Mouse (Mus musculus) stomach, embryonic 16.5 days (tissue): ENCODE results near the gene Ficd. TPM values are rescaled to one million over a fixed set of nuclear protein-coding genes. Genes with fewer than 3 reads are reported as not detected.
"Not testable (repeated sequence)": the region's sequence is repeated elsewhere in the genome, so short reads cannot be mapped to it uniquely, and the experiment has no call there.

Source experiments
- ATAC-seq: fragments of 200-750 bp; cut with Nextera tagmentation; 2 replicates; pipeline ENCODE4 v1.8.0; 2017; ENCODE audit warnings: moderate number of reproducible peaks, moderate TSS enrichment; ENCODE audit not compliant: insufficient read depth, low FRiP score
- H3K27ac ChIP-seq: fragments of 300-500 bp; sonication (generic); 2 replicates; pipeline ENCODE4 v1.5.1; 2014; ENCODE audit warnings: low read length
- H3K27me3 ChIP-seq: fragments of 300-500 bp; sonication (generic); 2 replicates; pipeline ENCODE4 v1.6.1; 2014; ENCODE audit warnings: low read length, control low read depth, mixed read lengths; ENCODE audit not compliant: control insufficient read depth, insufficient read depth
- H3K36me3 ChIP-seq: fragments of 300-500 bp; sonication (generic); 2 replicates; pipeline ENCODE4 v1.6.1; 2014; ENCODE audit warnings: low read length; ENCODE audit not compliant: control insufficient read depth, insufficient read depth
- H3K4me1 ChIP-seq: fragments of 300-500 bp; sonication (generic); 2 replicates; pipeline ENCODE4 v1.6.1; 2014; ENCODE audit warnings: low read length, control low read depth, mixed read lengths; ENCODE audit not compliant: control insufficient read depth, insufficient read depth
- H3K4me2 ChIP-seq: fragments of 300-500 bp; sonication (generic); 2 replicates; pipeline ENCODE4 v1.6.1; 2014; ENCODE audit warnings: low read depth, low read length, mixed read lengths
- H3K4me3 ChIP-seq: fragments of 300-500 bp; sonication (generic); replicated peaks from 2 replicates; pipeline ENCODE4 v1.5.1; 2014; ENCODE audit warnings: mild to moderate bottlenecking, low read length
- H3K9ac ChIP-seq: fragments of 300-500 bp; sonication (generic); 2 replicates; pipeline ENCODE4 v1.6.1; 2014; ENCODE audit warnings: low read length
- H3K9me3 ChIP-seq: fragments of 300-500 bp; sonication (generic); replicated peaks from 2 replicates; pipeline ENCODE4 v1.6.1; 2016; ENCODE audit warnings: low read length, control low read depth; ENCODE audit not compliant: control insufficient read depth
- WGBS: fragments of 180-500 bp; shearing (Covaris S2); extraction: QIAGEN DNeasy Blood & Tissue Kit; methylation state at CpG from one replicate; pipeline ENCODE4 v1.1.7; 2014; 5-methylcytosine and 5-hydroxymethylcytosine counted together
- polyA plus RNA-seq: library from polyadenylated mRNA; unstranded; fragments of >200 nt; fragmentation: Nextera tagmentation; extraction: Ambion mirVana; gene quantifications from 2 replicates; pipeline ENCODE4 v1.2.1, GENCODE M21; 2015

Gene Ficd
- polyA plus RNA-seq, 1 experiment from 2014 or later = 7.0 TPM

- Histone ChIP-seq H3K36me3 (0 out of 2 replicates have a peak, but pooled peaks cover 11% of the 10 kb centered on the region), H3K27ac (no peak overlapping the region), H3K27me3 (no peaks in the 10 kb centered on the region), H3K4me1 (peaks cover 9% of the 10 kb centered on the region), H3K4me3 (no peak overlapping the region), H3K9me3 (no peaks in the 10 kb centered on the region), H3K9ac (no peak overlapping the region), H3K4me2 (no peak overlapping the region)
- 82% methylated on average over 8 of the region's 8 CpGs for whole genome bisulfite sequencing
- no peak for ATAC-seq
Measured at GRCm38 (mm10) chr5:113776896-113777226, 41.3 kb downstream of the Ficd start.

- not testable (repeated sequence) for H3K9me3 ChIP-seq, H3K4me3 ChIP-seq, H3K27me3 ChIP-seq, H3K4me2 ChIP-seq, H3K27ac ChIP-seq, H3K9ac ChIP-seq, ATAC-seq
- H3K4me1 ChIP-seq = peaks cover 12% of the 10 kb centered on the region
- WGBS = 90% methylated on average over 8 of the region's 8 CpGs
- H3K36me3 ChIP-seq = 0 out of 2 replicates have a peak, but pooled peaks cover 11% of the 10 kb centered on the region
Measured at GRCm38 (mm10) chr5:113777728-113778127, 42.1 kb downstream of the Ficd start.

GRCm38 (mm10) chr5:113779569-113779968 lies 44.0 kb downstream of the Ficd start:
- no peak overlapping the region for H3K27ac ChIP-seq
- no peak overlapping the region for H3K9ac ChIP-seq
- H3K27me3 ChIP-seq = peaks cover 3% of the 10 kb centered on the region; the same call in 1 of the 2 replicates
- ATAC-seq = no peak
- H3K4me2 ChIP-seq = no peak overlapping the region
- peaks cover 14% of the 10 kb centered on the region for H3K4me1 ChIP-seq
- 0 out of 2 replicates have a peak, but pooled peaks cover 11% of the 10 kb centered on the region for H3K36me3 ChIP-seq
- no peaks in the 10 kb centered on the region for H3K9me3 ChIP-seq
- 75% methylated on average over 5 of the region's 5 CpGs for whole genome bisulfite sequencing
- H3K4me3 ChIP-seq = no peak overlapping the region

GRCm38 (mm10) chr5:113780082-113780752 lies 44.6 kb downstream of the Ficd start:
- peaks cover 14% of the 10 kb centered on the region for H3K4me1 ChIP-seq
- 93% methylated on average over 3 of the region's 3 CpGs for WGBS
- no peak overlapping the region for H3K9ac ChIP-seq
- peaks cover 3% of the 10 kb centered on the region; the same call in 1 of the 2 replicates for H3K27me3 ChIP-seq
- H3K9me3 ChIP-seq = no peaks in the 10 kb centered on the region
- no peak overlapping the region for H3K27ac ChIP-seq
- no peak overlapping the region for H3K4me2 ChIP-seq
- no peak overlapping the region for H3K4me3 ChIP-seq
- no peak for ATAC-seq
- 0 out of 2 replicates have a peak, but pooled peaks cover 6% of the 10 kb centered on the region for H3K36me3 ChIP-seq

GRCm38 (mm10) chr5:113780763-113781162 lies 45.2 kb downstream of the Ficd start:
- WGBS = 85% methylated on average over 5 of the region's 5 CpGs
- Histone ChIP-seq H3K27me3 (peaks cover 3% of the 10 kb centered on the region; the same call in 1 of the 2 replicates), H3K9me3 (no peaks in the 10 kb centered on the region), H3K36me3 (0 out of 2 replicates have a peak, but pooled peaks cover 3% of the 10 kb centered on the region), H3K4me3 (no peak overlapping the region), H3K27ac (no peak overlapping the region; the same call in 1 of the 2 replicates), H3K4me1 (peaks cover 14% of the 10 kb centered on the region), H3K9ac (no peak overlapping the region), H3K4me2 (no peak overlapping the region)
- no peak for ATAC-seq

DNA sequence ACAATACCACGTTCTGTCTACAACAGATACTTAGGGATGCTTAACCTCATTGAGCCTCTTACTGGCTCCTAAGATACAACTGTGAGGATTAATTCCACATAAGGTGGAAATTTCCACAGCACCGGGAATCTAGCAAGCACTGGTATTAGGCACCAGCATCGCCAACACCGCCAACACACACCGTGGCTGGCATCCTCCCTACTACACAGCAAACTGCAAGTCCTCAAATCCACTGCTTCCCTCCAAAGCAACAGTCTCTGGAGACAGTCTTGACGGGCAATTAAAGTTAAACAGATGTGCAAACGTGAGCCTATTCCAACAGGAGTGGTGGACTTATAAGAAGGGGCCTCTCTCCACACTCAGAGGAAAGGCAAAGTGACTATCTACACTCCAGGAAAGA lies 45.7 kb downstream of the Ficd start:
- Histone ChIP-seq H3K9me3 (no peaks in the 10 kb centered on the region), H3K36me3 (0 out of 2 replicates have a peak, but pooled peaks cover 3% of the 10 kb centered on the region), H3K9ac (no peak overlapping the region), H3K4me3 (no peak overlapping the region), H3K4me2 (no peak overlapping the region), H3K27me3 (peaks cover 3% of the 10 kb centered on the region; the same call in 1 of the 2 replicates), H3K27ac (no peak overlapping the region; the same call in 1 of the 2 replicates), H3K4me1 (peaks cover 14% of the 10 kb centered on the region)
- no peak for ATAC-seq
- WGBS = 66% methylated on average over 7 of the region's 7 CpGs

DNA sequence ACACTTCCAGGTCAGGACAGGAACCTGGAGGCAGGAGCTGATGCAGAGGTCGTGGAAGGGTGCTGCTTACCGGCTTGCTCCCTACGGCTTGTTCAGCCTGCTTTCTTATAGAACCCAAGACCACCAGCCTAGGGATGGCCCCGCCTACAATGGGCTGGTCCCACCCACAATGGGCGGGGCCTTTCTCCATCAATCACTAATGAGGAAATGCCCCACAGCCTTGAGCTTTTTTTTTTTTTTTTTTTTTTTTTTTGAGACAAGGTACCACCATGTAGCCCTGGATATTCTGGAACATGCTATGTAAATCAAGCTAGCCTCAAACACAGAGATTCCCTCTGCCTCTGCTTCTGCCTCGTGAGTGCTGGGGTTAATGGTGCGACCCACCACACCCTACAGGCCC lies 46.3 kb downstream of the Ficd start:
- H3K27ac ChIP-seq = no peak overlapping the region

DNA sequence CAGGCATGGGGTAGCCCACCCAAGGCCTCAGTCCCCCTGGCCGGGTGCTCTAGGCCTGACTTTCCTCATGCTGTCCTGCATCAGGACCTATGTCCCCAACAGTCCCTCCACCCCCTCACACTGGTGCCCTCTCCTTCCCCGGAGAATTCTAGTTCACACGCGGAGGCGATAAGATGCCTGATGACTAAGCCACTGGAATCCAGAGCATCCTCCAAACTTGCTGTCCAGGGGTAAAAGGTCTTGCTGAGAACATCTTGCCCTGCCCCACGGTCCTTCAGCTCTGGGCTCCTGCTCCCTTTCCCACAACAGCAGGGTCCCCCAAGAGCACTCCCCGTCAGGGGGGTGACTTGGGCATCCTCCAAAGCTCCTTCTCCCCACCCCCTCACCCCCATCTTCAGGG lies 47.0 kb downstream of the Ficd start:
- Histone ChIP-seq H3K36me3 (no peaks in the 10 kb centered on the region), H3K27ac (peak overlapping the region; percentile 97), H3K4me3 (no peak overlapping the region), H3K4me1 (peaks cover 14% of the 10 kb centered on the region), H3K27me3 (peaks cover 3% of the 10 kb centered on the region; the same call in 1 of the 2 replicates), H3K9ac (no peak overlapping the region), H3K9me3 (no peaks in the 10 kb centered on the region), H3K4me2 (no peak overlapping the region)
- ATAC-seq = no peak
- WGBS = 76% methylated on average over 7 of the region's 7 CpGs

More for the DNA sequence above, 46.3 kb downstream of the Ficd start:
- no peak overlapping the region for H3K4me3 ChIP-seq
- peaks cover 3% of the 10 kb centered on the region; the same call in 1 of the 2 replicates for H3K27me3 ChIP-seq
- no peak overlapping the region for H3K4me2 ChIP-seq
- H3K4me1 ChIP-seq = peaks cover 14% of the 10 kb centered on the region
- no peak overlapping the region for H3K9ac ChIP-seq
- WGBS = 77% methylated on average over 7 of the region's 7 CpGs
- ATAC-seq = no peak
- H3K9me3 ChIP-seq = no peaks in the 10 kb centered on the region
- 0 out of 2 replicates have a peak, but pooled peaks cover 3% of the 10 kb centered on the region for H3K36me3 ChIP-seq

DNA sequence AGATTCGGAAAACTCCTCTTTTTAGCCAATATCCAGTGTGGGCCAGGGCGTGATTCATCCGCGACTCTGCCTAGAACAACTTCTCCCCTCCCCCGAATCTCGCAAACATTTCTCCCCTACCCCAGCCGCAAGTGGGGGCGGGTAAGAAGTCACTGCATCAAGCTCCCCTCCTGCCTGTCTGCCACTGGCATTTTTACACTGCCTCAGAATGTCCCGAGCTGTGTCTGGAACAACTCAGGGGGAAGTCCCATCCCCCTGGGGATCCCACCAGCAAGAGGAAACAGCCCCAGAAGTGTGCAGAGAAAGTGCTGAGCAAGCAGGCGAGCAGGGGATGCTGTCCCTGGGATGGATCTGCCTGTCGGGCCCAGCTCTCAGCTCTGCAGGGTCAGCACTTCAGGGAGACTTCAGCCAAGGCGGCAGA lies 48.0 kb downstream of the Ficd start:
- H3K4me2 ChIP-seq = 0 out of 2 replicates have a peak overlapping the region, but pooled peaks have one; percentile 32
- no peaks in the 10 kb centered on the region for H3K36me3 ChIP-seq
- no peaks in the 10 kb centered on the region for H3K9me3 ChIP-seq
- peaks cover 18% of the 10 kb centered on the region for H3K4me1 ChIP-seq
- H3K4me3 ChIP-seq = no peak overlapping the region
- peak overlapping the region; percentile 60 for H3K9ac ChIP-seq
- peak overlapping the region; percentile 97 for H3K27ac ChIP-seq
- WGBS = 4% methylated on average over 12 of the region's 12 CpGs
- peaks cover 3% of the 10 kb centered on the region; the same call in 1 of the 2 replicates for H3K27me3 ChIP-seq
- peak; percentile 78 for ATAC-seq
